Mouse (Mus musculus): ENCODE measurements around the gene Dcst2.

DNA sequence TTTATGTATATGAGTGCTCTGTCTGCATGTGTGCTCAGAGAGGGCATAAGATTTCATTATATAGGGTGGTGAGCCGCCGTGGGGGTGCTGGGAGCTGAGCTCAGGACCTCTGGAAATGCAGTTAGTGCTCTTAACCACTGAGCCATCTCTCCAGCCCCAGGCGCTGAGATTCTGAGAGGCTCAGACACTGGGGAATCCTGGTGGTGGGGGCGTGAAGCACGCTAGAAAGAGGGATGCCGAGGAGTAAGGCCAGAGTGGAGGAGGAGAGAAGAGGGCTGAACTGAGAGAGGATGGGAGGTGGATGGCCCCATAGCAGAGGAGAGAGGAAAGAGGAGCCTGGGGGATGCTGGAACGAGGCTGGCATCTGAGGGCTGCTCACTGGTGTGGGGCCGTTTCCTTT, 2.9 kb downstream of the Dcst2 start:
- TF ChIP-seq POLR2A (IDR thresholded peaks at IDR 0.05; ENCODE audit: insufficient read length, low read depth) (no peak), CEBPB (IDR thresholded peaks at IDR 0.05; ENCODE audit: insufficient read depth, poor library complexity, severe bottlenecking) (no peak), USF1 (IDR thresholded peaks at IDR 0.05; ENCODE audit: low read depth) (no peak), TCF3 (IDR thresholded peaks at IDR 0.05; ENCODE audit: insufficient read length, low read depth) (no peak), MAX (IDR thresholded peaks at IDR 0.05; ENCODE audit: low read depth) (no peak), SRF (IDR thresholded peaks at IDR 0.05; ENCODE audit: control insufficient read depth, insufficient read length, low read depth) (no peak), E2F4 (IDR thresholded peaks at IDR 0.05; ENCODE audit: insufficient read depth) (no peak), TCF12 (IDR thresholded peaks at IDR 0.05; ENCODE audit: insufficient read depth, poor library complexity, severe bottlenecking) (no peak), POLR2AphosphoS2 (IDR thresholded peaks at IDR 0.05; ENCODE audit: insufficient read length, low read depth) (no peak), MYOD1 (IDR thresholded peaks at IDR 0.05; ENCODE audit: control insufficient read depth in 1 of 3, insufficient read length in 2 of 3, low read depth in 2 of 3) (no peak), REST (IDR thresholded peaks at IDR 0.05; ENCODE audit: insufficient read depth, insufficient read length) (no peak), MYOG (IDR thresholded peaks at IDR 0.05; ENCODE audit: control insufficient read depth in 1 of 3, insufficient read depth in 1 of 3, insufficient read length in 2 of 3, low read depth in 2 of 3) (no peak)
